In genomic region chr9:118041022-118041400, GRCm38 (mm10) we compare ENCODE assay signal across 8 mouse cellular contexts. TPM values are rescaled to one million over a fixed set of nuclear protein-coding genes. Genes with fewer than 3 reads are reported as not detected.
DNase-seq lines count a peak whose midpoint lies in the region; ATAC-seq and TF ChIP-seq lines count a peak whose summit lies in the region.

No protein-coding gene starts in this region.

- no peaks in the 10 kb centered on the region for H3K27me3 ChIP-seq in forebrain, embryonic 16.5 days (replicated peaks; ENCODE audit: control insufficient read depth, insufficient read depth, low read length)
- no peaks in the 10 kb centered on the region for H3K27me3 ChIP-seq in liver, adult 2 months (ENCODE audit: control insufficient read depth, insufficient read depth, low read length)
- no peaks in the 10 kb centered on the region for H3K27me3 ChIP-seq in myocyte (ENCODE audit: control insufficient read depth, insufficient read depth, insufficient read length)

- H3K4me1 ChIP-seq in cortical plate, adult 2 months (ENCODE audit: control insufficient read depth, insufficient read depth, low read length), result no peaks in the 10 kb centered on the region
- peaks cover 23% of the 10 kb centered on the region for H3K4me1 ChIP-seq in forebrain, embryonic 16.5 days (replicated peaks; ENCODE audit: control insufficient read depth, insufficient read depth, low read length)
- peaks cover 3% of the 10 kb centered on the region; the same call in 1 of the 2 replicates for H3K4me1 ChIP-seq in liver, adult 2 months (ENCODE audit: control insufficient read depth, insufficient read depth, low read length)

- peak overlapping the region; percentile 88 for H3K4me2 ChIP-seq in forebrain, embryonic 16.5 days (ENCODE audit: low read length)
- H3K4me2 ChIP-seq in myocyte (ENCODE audit: low read depth), result peak overlapping the region; percentile 83

- H3K4me3 ChIP-seq in left cerebral cortex, adult 2 months, result peak overlapping the region; percentile 78
- H3K4me3 ChIP-seq in cortical plate, adult 2 months (ENCODE audit: insufficient read depth, low read length), result peak overlapping the region; percentile 96
- peak overlapping the region; percentile 90 for H3K4me3 ChIP-seq in forebrain, embryonic 16.5 days (replicated peaks; ENCODE audit: low read length)
- peak overlapping the region; percentile 77 for H3K4me3 ChIP-seq in liver, adult 2 months (ENCODE audit: insufficient read depth, low read depth, low read length)
- H3K4me3 ChIP-seq in myocyte, result peak overlapping the region; percentile 87

- H3K9me3 ChIP-seq in forebrain, embryonic 16.5 days (ENCODE audit: control insufficient read depth, low read length), result no peaks in the 10 kb centered on the region

- TF ChIP-seq CTCF in left cerebral cortex, adult 2 months (IDR thresholded peaks at IDR 0.05), result no peak
- TF ChIP-seq CTCF in cortical plate, adult 2 months (IDR thresholded peaks at IDR 0.05; ENCODE audit: extremely low read depth, insufficient read depth, low read length), result no peak
- no peak for TF ChIP-seq CTCF in liver, adult 2 months (IDR thresholded peaks at IDR 0.05; ENCODE audit: low read depth, low read length)

- no peak for TF ChIP-seq POLR2A in cortical plate, adult 2 months (IDR thresholded peaks at IDR 0.05; ENCODE audit: extremely low read depth, insufficient read depth, low read length)
- TF ChIP-seq POLR2A in liver, adult 2 months (IDR thresholded peaks at IDR 0.05; ENCODE audit: extremely low read depth, insufficient read depth, low read length), result no peak
- no peak for TF ChIP-seq POLR2A in myocyte (IDR thresholded peaks at IDR 0.05; ENCODE audit: insufficient read length, low read depth)

- peak overlapping the region; percentile 97 for H3K9ac ChIP-seq in forebrain, embryonic 16.5 days (replicated peaks; ENCODE audit: low read depth, low read length)
- peak overlapping the region; percentile 84 for H3K9ac ChIP-seq in liver, adult 2 months (ENCODE audit: low read depth, low read length)

- 2% methylated on average over 19 of the region's 21 CpGs for WGBS in forebrain, embryonic 16.5 days
- under 1% methylated on average over 19 of the region's 21 CpGs for WGBS in liver, adult 2 months

- DNase-seq in left cerebral cortex, adult 2 months (ENCODE audit: extremely low spot score in 1 of 2, low spot score in 2 of 2), result no peak
- DNase-seq in left cerebral cortex, postnatal 4 days, result no peak
- no peak for DNase-seq in liver, adult 2 months (ENCODE audit: extremely low read depth, low read depth, low spot score)
- no peak for DNase-seq in B cell, adult 2 months
- no peak for DNase-seq in adrenal gland, postnatal 10 days

- H3K79me2 ChIP-seq in liver, adult 2 months (ENCODE audit: control insufficient read depth, insufficient read depth, low read length), result peaks cover 14% of the 10 kb centered on the region; the same call in 1 of the 2 replicates
- peaks cover 54% of the 10 kb centered on the region for H3K79me2 ChIP-seq in myocyte (ENCODE audit: control insufficient read depth, insufficient read depth)

- H3K36me3 ChIP-seq in forebrain, embryonic 16.5 days (ENCODE audit: control insufficient read depth, insufficient read depth), result no peaks in the 10 kb centered on the region
- no peaks in the 10 kb centered on the region for H3K36me3 ChIP-seq in liver, adult 2 months (ENCODE audit: control insufficient read depth, insufficient read depth, low read length)
- no peaks in the 10 kb centered on the region for H3K36me3 ChIP-seq in myocyte (ENCODE audit: control insufficient read depth, insufficient read depth)

- intact Hi-C loops in left cerebral cortex, adult 2 months (cut with DNase I), result loop anchor here (2.0 to 5.0 kb wide), 3 partner anchors 108 to 1614 kb away; no protein-coding TSS in a partner anchor
- intact Hi-C loops in left cerebral cortex, postnatal 4 days (cut with DNase I), result no loop called here

- H3K27ac ChIP-seq in left cerebral cortex, adult 2 months, result peak overlapping the region; percentile 100
- H3K27ac ChIP-seq in cortical plate, adult 2 months (ENCODE audit: insufficient read depth, low read length), result peak overlapping the region; percentile 95
- peak overlapping the region; percentile 94 for H3K27ac ChIP-seq in forebrain, embryonic 16.5 days (ENCODE audit: low read length)
- H3K27ac ChIP-seq in liver, adult 2 months (replicated peaks; ENCODE audit: insufficient read depth, low read depth, low read length), result peak overlapping the region; percentile 98

- ATAC-seq in forebrain, embryonic 16.5 days, result no peak

- H3ac ChIP-seq in myocyte (ENCODE audit: control insufficient read depth, insufficient read length), result peak overlapping the region; percentile 77

TF ChIP-seq in myocyte, 11 proteins besides CTCF, POLR2A, EP300 and RAD21:
- no peak for TF ChIP-seq POLR2AphosphoS2 (IDR thresholded peaks at IDR 0.05; ENCODE audit: insufficient read length, low read depth)
- TF ChIP-seq TCF12 (IDR thresholded peaks at IDR 0.05; ENCODE audit: insufficient read depth, poor library complexity, severe bottlenecking), result no peak
- no peak for TF ChIP-seq CEBPB (IDR thresholded peaks at IDR 0.05; ENCODE audit: insufficient read depth, poor library complexity, severe bottlenecking)
- TF ChIP-seq REST (IDR thresholded peaks at IDR 0.05; ENCODE audit: insufficient read depth, insufficient read length), result no peak
- no peak for TF ChIP-seq MYOD1 (IDR thresholded peaks at IDR 0.05; ENCODE audit: control insufficient read depth in 1 of 3, insufficient read length in 2 of 3, low read depth in 2 of 3)
- no peak for TF ChIP-seq TCF3 (IDR thresholded peaks at IDR 0.05; ENCODE audit: insufficient read length, low read depth)
- TF ChIP-seq MYOG (IDR thresholded peaks at IDR 0.05; ENCODE audit: control insufficient read depth in 1 of 3, insufficient read depth in 1 of 3, insufficient read length in 2 of 3, low read depth in 2 of 3), result no peak
- no peak for TF ChIP-seq E2F4 (IDR thresholded peaks at IDR 0.05; ENCODE audit: insufficient read depth)
- no peak for TF ChIP-seq MAX (IDR thresholded peaks at IDR 0.05; ENCODE audit: low read depth)
- TF ChIP-seq USF1 (IDR thresholded peaks at IDR 0.05; ENCODE audit: low read depth), result no peak
- no peak for TF ChIP-seq SRF (IDR thresholded peaks at IDR 0.05; ENCODE audit: control insufficient read depth, insufficient read length, low read depth)

RNA-seq across cellular contexts. Expression of gene Azi2, which starts 0.7 kb away (rescaled TPM):
- 10 to 100 TPM; 80.0 to 81.9 TPM for total RNA-seq in left cerebral cortex, adult 2 months (2021)
- total RNA-seq in left cerebral cortex, postnatal 4 days (2021), result 10 to 100 TPM; 64.2 to 69.6 TPM
- polyA plus RNA-seq in cortical plate, adult 2 months (2012; rRNA removed), result 49.5 and 51.0 TPM in 2 replicates
- 87.2 and 92.4 TPM in 2 replicates for polyA plus RNA-seq in forebrain, embryonic 16.5 days (2015; fragmentation: Nextera tagmentation; extraction: Ambion mirVana)
- 47.0 and 50.9 TPM in 2 replicates for total RNA-seq in liver, adult 2 months (2014; rRNA removed)
- 15.6 and 16.1 TPM in 2 replicates for polyA plus RNA-seq in liver, adult 2 months (2012; rRNA removed)
- 21.6 TPM for polyA plus RNA-seq in myocyte (2012; fragmentation: generic; extraction: Trizol)
- 10 to 100 TPM; 69.0 to 69.9 TPM for total RNA-seq in adrenal gland, postnatal 10 days (2021)
